24 mouse cellular contexts compared by ENCODE assay signal in the genomic region with DNA sequence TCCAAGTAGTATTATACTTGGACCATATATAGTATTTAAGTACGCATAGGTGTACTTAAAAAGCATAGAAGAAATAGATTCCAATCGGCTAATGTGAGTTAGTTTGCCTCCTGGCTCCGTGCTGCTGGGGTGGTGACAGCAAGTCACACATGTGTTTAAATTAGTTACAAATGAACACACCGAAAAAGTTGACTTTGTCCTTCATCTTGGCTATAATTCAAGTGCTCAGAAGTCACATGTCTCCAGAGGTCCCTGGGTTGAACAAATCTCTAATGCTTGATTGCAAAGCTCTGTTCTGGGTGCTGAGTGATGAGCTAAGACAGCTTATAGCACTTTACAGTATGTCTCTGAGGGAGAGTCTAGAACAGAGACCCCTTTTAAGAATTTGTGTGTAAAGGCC.
"Had no signal": no experiment of that assay in that cellular context is flagged by ENCODE, and none has a peak within 500 bp of the region (broad histone marks: within the 10 kb centered on the region; RNA-seq: fewer than 3 reads in every experiment).

No protein-coding gene starts in this region.

- H3K9me3 ChIP-seq: hindbrain, embryonic 10.5 days; hindbrain, embryonic 12.5 days; intestine, embryonic 15.5 days; kidney, embryonic 15.5 days; limb, embryonic 10.5 days; limb, embryonic 12.5 days had no signal

- H3K4me3 ChIP-seq: gastrocnemius, adult 2 months; heart, adult 2 months; hindbrain, embryonic 10.5 days; hindbrain, embryonic 12.5 days; intestine, embryonic 15.5 days; kidney, embryonic 15.5 days; layer of hippocampus, adult 2 months; left cerebral cortex, adult 2 months; limb, embryonic 10.5 days; limb, embryonic 12.5 days had no signal

- H3K27ac ChIP-seq: gastrocnemius, adult 2 months; heart, adult 2 months; hindbrain, embryonic 10.5 days; hindbrain, embryonic 12.5 days; hindbrain, embryonic 14.5 days; intestine, embryonic 15.5 days; kidney, embryonic 15.5 days; layer of hippocampus, adult 2 months; left cerebral cortex, adult 2 months; limb, embryonic 10.5 days; limb, embryonic 12.5 days; liver, embryonic 14.5 days had no signal

- H3K4me2 ChIP-seq: heart, embryonic 11.5 days; hindbrain, embryonic 12.5 days; hindbrain, embryonic 14.5 days; intestine, embryonic 15.5 days; kidney, embryonic 15.5 days; limb, embryonic 12.5 days had no signal

- H3K9ac ChIP-seq: hindbrain, embryonic 12.5 days; hindbrain, embryonic 14.5 days; intestine, embryonic 15.5 days; kidney, embryonic 15.5 days; limb, embryonic 12.5 days; liver, embryonic 14.5 days had no signal

- ATAC-seq: forebrain, embryonic 16.5 days; hindbrain, embryonic 16.5 days; inflammation-experienced regulatory T-cells, adult 6 months; intestine, embryonic 15.5 days; intestine, postnatal 0 days had no signal

- H3K36me3 ChIP-seq: hindbrain, embryonic 10.5 days; hindbrain, embryonic 12.5 days; intestine, embryonic 15.5 days; kidney, embryonic 15.5 days; limb, embryonic 10.5 days; limb, embryonic 12.5 days had no signal

- H3K27me3 ChIP-seq: hindbrain, embryonic 12.5 days; intestine, embryonic 15.5 days; kidney, embryonic 15.5 days; limb, embryonic 12.5 days had no signal

- DNase-seq: gastrocnemius, adult 2 months; gastrocnemius, postnatal 10 days; gastrocnemius, postnatal 25 days; heart, adult 2 months; heart, postnatal 10 days; heart, postnatal 4 days; kidney, postnatal 10 days; kidney, postnatal 25 days; liver had no signal
